Mouse (Mus musculus) thymus, adult 2 months (tissue): ENCODE measurements around the gene Wdr17.

Source experiments
- CTCF ChIP-seq: fragments of 200-500 bp; IDR thresholded peaks from 2 replicates; pipeline ENCODE4 v1.5.1; 2012; ENCODE audit warnings: mild to moderate bottlenecking, control low read depth, low read length, moderate library complexity, borderline replicate concordance; ENCODE audit not compliant: control insufficient read depth, poor library complexity, insufficient read depth; ENCODE audit errors: extremely low read depth
- POLR2A ChIP-seq: fragments of 200-500 bp; IDR thresholded peaks from 2 replicates; pipeline ENCODE4 v1.6.1; 2012; ENCODE audit warnings: mild to moderate bottlenecking, low read length, control low read depth, moderate library complexity; ENCODE audit not compliant: control insufficient read depth, poor library complexity, insufficient read depth; ENCODE audit errors: extremely low read depth

DNA sequence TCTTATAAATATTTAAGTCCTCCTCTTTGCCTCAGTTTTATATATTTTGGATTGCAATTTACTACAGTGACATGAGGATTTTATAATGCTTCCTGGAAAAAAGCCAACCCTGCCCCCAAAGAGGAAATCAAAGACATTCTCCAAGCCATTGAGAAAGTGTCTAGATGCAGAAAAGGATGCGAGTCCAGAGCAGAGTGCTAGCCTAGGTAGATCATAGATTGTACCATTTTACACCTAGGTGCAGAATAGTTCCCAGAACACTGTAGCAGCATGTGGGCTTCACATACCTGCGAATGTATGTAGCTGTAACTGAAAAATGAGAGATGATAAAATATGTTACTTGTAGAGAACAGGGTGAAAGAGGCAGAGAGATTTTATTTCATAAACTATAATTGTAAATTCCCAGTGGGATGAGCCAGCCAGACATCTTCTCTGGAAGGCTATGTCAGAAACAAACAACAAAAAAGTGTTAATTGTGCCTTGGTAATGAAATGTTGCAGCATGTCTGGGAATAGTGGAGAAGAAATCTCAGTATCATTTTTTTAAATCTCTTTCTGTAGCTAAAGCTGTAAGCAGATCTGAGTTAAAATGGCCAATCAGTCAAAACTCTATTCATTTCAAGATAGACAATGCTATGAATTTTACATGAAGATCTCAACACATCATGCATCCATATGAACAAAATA lies 7.8 kb upstream of the Wdr17 start:
- TF ChIP-seq CTCF (no peak), POLR2A (no peak)
